Mouse (Mus musculus) embryonic facial prominence, embryonic 11.5 days (tissue): ENCODE results near the gene Endod1. TPM values are rescaled to one million over a fixed set of nuclear protein-coding genes. Genes with fewer than 3 reads are reported as not detected.

Experiments
- ATAC-seq: fragments of 200-750 bp; cut with Nextera tagmentation; replicated peaks from 2 replicates; pipeline ENCODE4 v1.8.0; 2017; ENCODE audit warnings: low read depth; ENCODE audit not compliant: insufficient number of reproducible peaks, low FRiP score, low TSS enrichment
- DNase-seq: peaks from one replicate; pipeline ENCODE4 v3.0.0-alpha.2; 2015; ENCODE audit warnings: low spot score
- H3K27ac ChIP-seq: fragments of 300-500 bp; sonication (generic); replicated peaks from 2 replicates; pipeline ENCODE4 v1.5.1; 2014; ENCODE audit warnings: mild to moderate bottlenecking, low read depth, low read length, control low read depth
- H3K27me3 ChIP-seq: fragments of 300-500 bp; sonication (generic); 2 replicates; pipeline ENCODE4 v1.6.1; 2014; ENCODE audit warnings: mild to moderate bottlenecking, low read length, moderate library complexity, mixed read lengths; ENCODE audit not compliant: control insufficient read depth, insufficient read depth
- H3K36me3 ChIP-seq: fragments of 300-500 bp; sonication (generic); replicated peaks from 2 replicates; pipeline ENCODE4 v1.6.1; 2014; ENCODE audit warnings: low read depth, mild to moderate bottlenecking, low read length, moderate library complexity, mixed read lengths; ENCODE audit not compliant: control insufficient read depth, insufficient read depth
- H3K4me1 ChIP-seq: fragments of 300-500 bp; sonication (generic); 2 replicates; pipeline ENCODE4 v1.6.1; 2014; ENCODE audit warnings: low read length, mixed read lengths; ENCODE audit not compliant: control insufficient read depth, insufficient read depth
- H3K4me2 ChIP-seq: fragments of 300-500 bp; sonication (generic); 2 replicates; pipeline ENCODE4 v1.6.1; 2014; ENCODE audit warnings: low read depth, mild to moderate bottlenecking, control low read depth, low read length, moderate library complexity
- H3K4me3 ChIP-seq: fragments of 300-500 bp; sonication (generic); 2 replicates; pipeline ENCODE4 v1.5.1; 2014; ENCODE audit warnings: low read depth, low read length, control low read depth
- H3K9ac ChIP-seq: fragments of 300-500 bp; sonication (generic); replicated peaks from 2 replicates; pipeline ENCODE4 v1.6.1; 2014; ENCODE audit warnings: mild to moderate bottlenecking, control low read depth, low read length
- H3K9me3 ChIP-seq: fragments of 300-500 bp; sonication (generic); replicated peaks from 2 replicates; pipeline ENCODE4 v1.6.1; 2016; ENCODE audit warnings: mild to moderate bottlenecking, low read length, inconsistent platforms, mixed read lengths; ENCODE audit not compliant: control insufficient read depth
- WGBS: fragments of 180-500 bp; shearing (Covaris S2); extraction: QIAGEN DNeasy Blood & Tissue Kit; methylation state at CpG from one replicate; pipeline ENCODE4 v1.1.7; 2014; 5-methylcytosine and 5-hydroxymethylcytosine counted together
- polyA plus RNA-seq: library from polyadenylated mRNA; unstranded; fragments of >200 nt; fragmentation: Nextera tagmentation; extraction: Ambion mirVana; gene quantifications from 2 replicates; pipeline ENCODE4 v1.2.1, GENCODE M21; 2014

Gene Endod1
- polyA plus RNA-seq, 1 experiment from 2014 or later, result 10.5 TPM

DNA sequence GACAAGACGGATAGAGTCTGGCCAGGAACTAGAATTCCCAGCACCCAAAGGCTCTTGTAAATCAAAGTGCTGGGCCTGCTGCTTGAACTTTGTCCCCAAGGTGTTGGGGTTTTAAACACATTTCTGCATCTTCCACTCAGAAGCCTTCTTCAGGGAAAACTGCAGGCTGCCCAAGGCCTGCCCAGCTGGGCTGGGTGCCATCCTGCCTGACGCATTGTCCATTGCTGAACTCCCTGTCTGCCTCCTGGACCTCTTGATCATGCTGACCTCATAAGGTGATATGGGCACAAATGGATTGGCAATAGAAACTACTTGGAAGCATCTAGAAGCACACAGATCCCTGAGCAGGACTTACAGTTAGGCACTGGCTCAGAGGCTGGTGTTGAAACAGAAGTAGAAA lies 3.2 kb downstream of the Endod1 start:
- WGBS, result 91% methylated on average over 2 of the region's 2 CpGs
- H3K36me3 ChIP-seq, result no peaks in the 10 kb centered on the region
- no peaks in the 10 kb centered on the region; the same call in 1 of the 2 replicates for H3K4me1 ChIP-seq
- no peak overlapping the region for H3K4me2 ChIP-seq
- ATAC-seq, result no peak
- H3K9ac ChIP-seq, result no peak overlapping the region
- no peak overlapping the region for H3K27ac ChIP-seq
- H3K4me3 ChIP-seq, result no peak overlapping the region
- H3K27me3 ChIP-seq, result no peaks in the 10 kb centered on the region
- DNase-seq, result no peak
- H3K9me3 ChIP-seq, result no peaks in the 10 kb centered on the region

DNA sequence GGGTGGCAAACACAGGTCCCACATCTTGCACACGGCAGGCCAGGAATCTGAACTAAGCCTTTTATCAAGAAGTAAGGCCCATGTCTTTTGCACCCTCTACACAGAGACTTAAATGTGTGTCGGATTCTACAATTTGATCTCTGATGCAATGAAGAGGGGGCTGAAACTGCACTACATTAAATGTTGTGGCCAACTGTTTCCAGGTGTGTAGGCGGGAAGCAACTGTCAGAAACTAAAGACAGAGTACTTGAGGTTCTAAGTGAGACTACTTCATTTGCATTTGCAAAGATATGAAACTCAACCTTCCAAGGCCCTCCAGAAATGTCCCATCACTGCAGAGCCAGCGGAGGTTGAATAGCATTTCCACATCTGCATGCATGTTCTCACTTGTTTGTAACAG lies 5.2 kb downstream of the Endod1 start:
- Histone ChIP-seq H3K27ac (no peak overlapping the region), H3K9ac (no peak overlapping the region), H3K4me2 (no peak overlapping the region), H3K4me1 (no peaks in the 10 kb centered on the region; the same call in 1 of the 2 replicates), H3K27me3 (no peaks in the 10 kb centered on the region), H3K9me3 (no peaks in the 10 kb centered on the region), H3K36me3 (no peaks in the 10 kb centered on the region), H3K4me3 (no peak overlapping the region)
- WGBS, result 88% methylated on average over 4 of the region's 4 CpGs
- ATAC-seq, result no peak
- DNase-seq, result no peak

DNA sequence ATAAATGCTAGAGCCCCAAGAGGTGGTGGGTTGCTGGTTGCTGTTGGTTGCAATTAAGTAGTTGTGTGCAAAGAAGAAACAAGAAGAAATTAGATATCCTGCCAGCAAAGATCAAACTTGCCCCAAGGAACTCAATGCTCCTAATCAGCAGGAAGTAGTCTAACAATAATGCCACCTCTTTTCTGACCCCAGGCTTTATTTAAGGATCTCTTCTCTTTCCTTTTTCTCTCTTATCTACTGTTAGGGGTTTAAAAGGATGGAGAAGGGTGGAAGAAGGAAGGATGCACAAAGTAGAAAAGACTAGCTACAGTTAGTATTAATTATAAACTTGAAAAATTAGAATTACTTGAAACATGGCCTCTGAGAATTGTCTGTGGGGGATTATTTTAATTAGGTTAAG lies 8.9 kb downstream of the Endod1 start:
- Histone ChIP-seq H3K9me3 (no peaks in the 10 kb centered on the region), H3K4me3 (no peak overlapping the region), H3K4me2 (no peak overlapping the region), H3K36me3 (no peaks in the 10 kb centered on the region), H3K9ac (no peak overlapping the region), H3K4me1 (no peaks in the 10 kb centered on the region), H3K27ac (no peak overlapping the region), H3K27me3 (no peaks in the 10 kb centered on the region)
- ATAC-seq, result no peak
- DNase-seq, result no peak

DNA sequence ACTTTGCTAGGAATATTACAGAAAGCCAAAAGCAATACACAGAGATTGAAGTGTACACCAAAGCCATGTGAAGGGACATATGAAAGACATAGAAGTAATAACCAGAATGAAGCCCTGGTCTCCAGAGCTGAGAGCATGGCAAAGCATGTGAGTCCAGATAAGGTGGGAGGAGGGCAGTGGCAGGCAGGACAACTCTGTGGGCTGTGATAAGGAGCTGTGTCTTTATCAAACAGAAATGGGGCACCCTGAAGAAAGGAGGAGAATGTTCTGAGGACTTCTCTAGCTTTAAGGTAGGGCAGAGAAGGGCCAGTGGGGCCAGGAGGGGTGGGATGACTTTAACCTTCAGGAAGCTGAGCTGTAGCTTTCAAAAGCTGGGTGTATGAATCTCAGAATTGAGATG lies 12.0 kb downstream of the Endod1 start:
- Histone ChIP-seq H3K36me3 (no peaks in the 10 kb centered on the region), H3K4me2 (no peak overlapping the region), H3K4me3 (no peak overlapping the region), H3K9me3 (no peaks in the 10 kb centered on the region), H3K9ac (no peak overlapping the region), H3K27ac (no peak overlapping the region), H3K4me1 (no peaks in the 10 kb centered on the region), H3K27me3 (no peaks in the 10 kb centered on the region)
- ATAC-seq (no peak), DNase-seq (no peak)

DNA sequence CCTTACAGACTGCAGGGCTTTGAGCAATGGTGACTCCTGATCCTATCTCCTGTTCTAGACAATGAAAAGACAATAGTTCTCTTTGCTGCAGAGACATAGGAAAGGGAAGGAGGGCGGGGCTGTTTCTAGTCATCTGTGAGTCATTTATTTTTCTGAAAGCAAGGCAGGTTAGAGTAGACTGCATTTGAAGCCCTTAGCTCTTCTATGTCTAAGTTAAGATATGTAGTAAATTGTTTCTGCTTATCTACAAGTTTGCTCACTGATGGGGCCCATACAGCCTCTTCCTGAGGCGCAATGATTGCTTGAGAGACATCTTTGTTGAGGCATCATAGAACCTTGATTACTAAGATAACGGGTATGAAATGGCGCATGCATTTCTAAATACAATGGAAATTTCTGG lies 13.5 kb downstream of the Endod1 start:
- Histone ChIP-seq H3K4me2 (no peak overlapping the region), H3K9me3 (no peaks in the 10 kb centered on the region), H3K27ac (no peak overlapping the region), H3K4me1 (no peaks in the 10 kb centered on the region), H3K27me3 (no peaks in the 10 kb centered on the region), H3K9ac (no peak overlapping the region), H3K4me3 (no peak overlapping the region), H3K36me3 (no peaks in the 10 kb centered on the region)
- no peak for ATAC-seq
- 93% methylated on average over 4 of the region's 4 CpGs for WGBS
- DNase-seq, result no peak

DNA sequence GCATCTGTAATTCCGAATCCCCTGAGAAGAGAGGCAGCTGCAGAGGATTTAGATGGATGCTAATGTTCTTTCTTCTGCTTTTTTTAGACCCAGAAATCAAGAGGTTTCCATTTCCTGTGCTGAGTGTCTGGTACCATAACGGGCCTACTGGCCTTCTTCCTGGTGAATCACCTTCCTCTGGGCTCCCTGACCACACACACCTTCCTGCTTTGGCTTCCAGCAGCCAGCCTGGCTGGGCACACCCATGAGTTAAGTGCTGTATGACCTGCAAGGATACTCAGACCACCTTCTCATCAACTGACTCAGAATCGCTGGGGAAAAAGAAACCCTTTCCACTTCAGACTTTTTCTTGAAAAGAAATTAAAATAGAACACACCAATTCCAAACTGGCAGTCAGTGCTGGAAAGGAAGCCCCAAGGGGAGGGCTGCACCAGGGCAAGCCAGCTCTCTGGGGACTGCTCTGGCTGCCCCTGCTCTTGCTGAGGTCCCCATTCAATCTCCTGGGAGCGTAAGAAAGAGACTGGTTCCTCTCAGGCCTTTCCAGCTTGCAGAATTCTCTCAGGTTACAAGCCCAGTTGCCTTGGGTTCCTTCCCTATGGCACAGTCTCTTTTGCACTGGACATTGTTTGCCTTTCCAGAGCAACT lies 15.7 kb downstream of the Endod1 start:
- no peak overlapping the region for H3K9ac ChIP-seq
- WGBS, result 59% methylated on average over 4 of the region's 4 CpGs
- no peaks in the 10 kb centered on the region for H3K27me3 ChIP-seq
- no peak for ATAC-seq
- no peaks in the 10 kb centered on the region for H3K9me3 ChIP-seq
- DNase-seq, result no peak
- H3K4me1 ChIP-seq, result no peaks in the 10 kb centered on the region
- H3K4me2 ChIP-seq, result no peak overlapping the region
- no peak overlapping the region for H3K27ac ChIP-seq
- no peak overlapping the region for H3K4me3 ChIP-seq
- no peaks in the 10 kb centered on the region for H3K36me3 ChIP-seq

DNA sequence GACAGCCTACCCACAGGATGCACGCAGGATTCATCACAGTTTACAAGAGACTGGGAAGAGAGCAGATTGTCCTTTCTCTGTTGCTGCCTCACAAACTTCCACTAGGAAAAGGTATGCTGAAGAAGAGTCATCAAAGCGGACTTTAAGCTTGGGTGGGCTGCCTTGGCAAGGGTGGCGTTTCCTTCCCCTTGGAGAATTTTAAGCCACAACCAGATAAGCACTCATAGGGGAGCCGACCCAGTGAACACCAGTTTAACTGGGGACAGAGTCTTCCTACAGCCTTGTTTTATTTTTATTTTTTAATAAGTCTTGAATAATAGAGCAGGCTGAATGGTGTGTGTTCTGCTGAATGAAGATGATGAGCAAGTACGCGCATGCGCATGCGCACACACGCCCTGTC lies 16.6 kb downstream of the Endod1 start:
- H3K9me3 ChIP-seq, result no peaks in the 10 kb centered on the region
- H3K27me3 ChIP-seq, result no peaks in the 10 kb centered on the region
- H3K27ac ChIP-seq, result no peak overlapping the region
- no peaks in the 10 kb centered on the region for H3K36me3 ChIP-seq
- no peak overlapping the region for H3K4me3 ChIP-seq
- no peak for ATAC-seq
- WGBS, result 92% methylated on average over 9 of the region's 9 CpGs
- H3K9ac ChIP-seq, result no peak overlapping the region
- no peaks in the 10 kb centered on the region for H3K4me1 ChIP-seq
- no peak for DNase-seq
- H3K4me2 ChIP-seq, result no peak overlapping the region

DNA sequence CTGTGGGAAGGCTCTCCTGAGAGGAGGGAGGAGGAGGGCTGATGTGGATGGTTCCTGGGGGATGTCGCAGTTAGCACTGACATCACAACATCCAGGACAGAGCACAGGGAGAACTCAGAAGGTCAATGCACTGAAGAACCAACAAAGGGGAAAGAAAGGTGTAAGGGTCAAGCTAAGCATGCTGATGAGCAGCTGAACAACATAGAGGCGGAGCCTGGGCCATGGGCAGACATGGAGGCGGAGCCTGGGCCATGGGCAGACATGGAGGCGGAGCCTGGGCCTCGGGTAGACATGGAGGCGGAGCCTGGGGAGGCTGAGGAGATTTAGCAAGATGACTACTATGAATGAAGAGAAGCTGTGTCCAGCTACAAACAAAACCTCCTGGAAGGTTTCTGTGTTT lies 17.8 kb downstream of the Endod1 start:
- DNase-seq (no peak), ATAC-seq (no peak)
- Histone ChIP-seq H3K36me3 (no peaks in the 10 kb centered on the region), H3K27me3 (no peaks in the 10 kb centered on the region), H3K9me3 (no peaks in the 10 kb centered on the region), H3K4me2 (no peak overlapping the region), H3K4me3 (no peak overlapping the region), H3K9ac (no peak overlapping the region), H3K4me1 (no peaks in the 10 kb centered on the region), H3K27ac (no peak overlapping the region)
- 88% methylated on average over 6 of the region's 6 CpGs for WGBS
